Mouse (Mus musculus): ENCODE data around the gene Arl4d.
"Not testable (repeated sequence)": the region's sequence is repeated elsewhere in the genome, so short reads cannot be mapped to it uniquely, and the experiment has no call there.

The Arl4d gene

DNA sequence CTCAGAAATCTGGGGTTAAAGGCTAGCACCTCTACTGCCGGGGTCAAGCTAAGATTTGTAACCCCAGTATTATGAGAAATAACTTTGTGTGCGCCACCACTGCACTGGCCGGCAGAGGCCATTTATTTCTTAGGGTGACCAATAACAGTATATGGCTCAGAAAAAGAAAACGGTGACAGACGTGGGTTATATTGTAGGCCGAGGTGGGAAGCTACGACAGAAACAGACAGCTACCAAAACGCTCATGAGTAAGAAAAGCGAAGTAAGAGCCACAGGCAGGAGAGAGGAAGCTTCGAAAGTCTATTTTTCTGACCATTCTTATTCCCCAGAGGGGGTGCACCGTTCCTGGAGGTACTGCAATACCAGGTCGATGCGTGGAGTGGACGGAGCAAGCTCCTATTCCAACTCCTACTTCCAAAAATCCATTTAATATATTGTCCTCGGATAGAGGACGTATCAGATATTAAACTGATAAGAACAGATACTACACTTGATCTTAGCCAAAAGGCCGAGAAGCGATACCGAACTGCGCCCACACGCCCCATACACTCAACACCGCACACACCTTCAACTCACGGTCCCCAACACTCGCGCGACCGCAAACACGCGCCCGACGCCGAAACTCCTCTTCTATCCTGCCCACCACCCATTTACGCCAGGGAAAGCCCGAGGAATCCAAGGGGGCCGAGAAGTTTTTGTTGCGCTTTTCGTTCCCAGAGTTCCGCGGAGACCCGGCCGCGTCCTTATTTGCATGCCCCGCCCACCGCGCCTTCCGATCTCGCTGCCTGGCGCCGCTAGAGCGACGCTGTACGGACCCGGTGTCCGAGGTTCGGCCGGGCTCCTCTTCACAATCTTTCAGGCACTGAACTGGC, 19.7 kb upstream of the Arl4d start:
- DNase-seq (ENCODE audit: extremely low spot score, low read depth, low spot score), result not testable (repeated sequence)

DNA sequence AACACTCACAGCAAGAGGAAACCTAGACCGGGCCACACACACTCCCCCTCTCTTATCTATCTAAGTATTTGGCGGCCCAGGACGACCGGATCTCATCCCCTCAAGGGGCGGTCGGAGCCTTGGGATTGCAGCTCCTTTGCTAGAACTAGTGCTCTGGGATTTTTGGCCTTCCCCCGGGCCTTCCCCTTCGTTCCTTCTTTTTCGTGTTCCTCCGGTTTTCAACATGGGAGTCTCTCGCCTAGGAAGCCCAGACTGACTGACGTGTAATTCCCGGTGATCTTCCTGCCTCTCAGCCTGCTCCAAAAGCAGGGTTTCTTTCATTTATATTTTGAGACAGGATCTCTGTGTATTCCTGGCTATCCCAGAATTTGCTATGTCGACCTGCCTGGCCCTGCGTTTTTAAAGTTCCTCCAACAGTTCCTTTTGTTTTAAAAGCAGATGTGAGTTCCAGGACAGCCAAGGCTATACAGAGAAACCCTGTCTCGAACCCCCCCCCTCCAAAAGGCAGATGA, 19.0 kb upstream of the Arl4d start:
- DNase-seq (ENCODE audit: extremely low spot score, low read depth, low spot score), result not testable (repeated sequence)

DNA sequence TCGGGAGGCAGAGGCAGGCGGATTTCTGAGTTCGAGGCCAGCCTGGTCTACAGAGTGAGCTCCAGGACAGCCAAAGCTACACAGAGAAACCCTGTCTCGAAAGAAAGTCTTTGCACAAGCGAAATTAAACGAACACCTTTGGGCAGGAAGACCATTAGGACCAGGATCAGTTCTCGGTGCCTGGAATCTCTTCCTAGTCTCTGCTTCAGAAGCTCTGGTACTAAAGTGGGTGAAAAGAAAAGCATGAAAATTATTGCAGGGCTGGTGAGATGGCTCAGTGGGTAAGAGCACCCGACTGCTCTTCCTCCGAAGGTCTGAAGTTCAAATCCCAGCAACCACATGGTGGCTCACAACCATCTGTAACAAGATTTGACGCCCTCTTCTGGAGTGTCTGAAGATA, 18.2 kb upstream of the Arl4d start:
- DNase-seq (ENCODE audit: extremely low spot score, low read depth, low spot score), result not testable (repeated sequence)

DNA sequence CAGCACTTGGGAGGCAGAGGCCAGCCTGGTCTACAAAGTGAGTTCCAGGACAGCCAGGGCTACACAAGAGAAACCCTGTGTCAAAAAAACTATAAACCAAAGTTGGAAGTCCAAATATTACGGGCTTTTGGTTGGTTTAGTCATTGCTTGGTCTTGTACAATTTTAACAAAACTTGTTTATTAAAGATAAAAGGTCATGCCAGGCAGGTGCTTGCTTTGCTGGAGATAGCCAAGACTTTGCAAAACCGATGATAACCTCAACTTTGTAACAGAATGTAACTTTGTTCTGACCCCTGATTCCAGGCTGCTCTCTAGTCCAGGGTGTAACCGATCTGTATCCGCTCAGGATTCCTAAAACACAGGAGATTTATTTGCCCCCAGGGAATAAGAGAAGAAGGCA, 9.0 kb upstream of the Arl4d start:
- no peak for DNase-seq (ENCODE audit: extremely low spot score, low read depth, low spot score)

DNA sequence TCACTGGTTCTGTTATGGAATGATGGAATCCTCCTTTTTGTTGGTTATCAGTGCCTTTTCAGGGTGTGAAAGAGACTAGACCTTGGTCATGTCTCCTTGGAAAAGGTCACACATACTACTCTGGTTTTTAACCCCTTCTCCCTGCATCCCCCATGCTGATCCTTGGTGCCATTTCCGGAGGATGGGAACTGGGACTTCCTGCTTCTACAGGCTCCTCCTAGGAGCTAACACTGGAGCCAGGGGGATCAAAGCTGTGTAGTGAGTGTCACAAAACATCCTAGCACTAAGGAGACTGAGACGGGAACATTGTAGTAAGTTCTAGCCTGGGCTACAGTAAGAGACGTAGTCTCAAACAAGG, 7.8 kb upstream of the Arl4d start:
- DNase-seq (ENCODE audit: extremely low spot score, low read depth, low spot score), result no peak

DNA sequence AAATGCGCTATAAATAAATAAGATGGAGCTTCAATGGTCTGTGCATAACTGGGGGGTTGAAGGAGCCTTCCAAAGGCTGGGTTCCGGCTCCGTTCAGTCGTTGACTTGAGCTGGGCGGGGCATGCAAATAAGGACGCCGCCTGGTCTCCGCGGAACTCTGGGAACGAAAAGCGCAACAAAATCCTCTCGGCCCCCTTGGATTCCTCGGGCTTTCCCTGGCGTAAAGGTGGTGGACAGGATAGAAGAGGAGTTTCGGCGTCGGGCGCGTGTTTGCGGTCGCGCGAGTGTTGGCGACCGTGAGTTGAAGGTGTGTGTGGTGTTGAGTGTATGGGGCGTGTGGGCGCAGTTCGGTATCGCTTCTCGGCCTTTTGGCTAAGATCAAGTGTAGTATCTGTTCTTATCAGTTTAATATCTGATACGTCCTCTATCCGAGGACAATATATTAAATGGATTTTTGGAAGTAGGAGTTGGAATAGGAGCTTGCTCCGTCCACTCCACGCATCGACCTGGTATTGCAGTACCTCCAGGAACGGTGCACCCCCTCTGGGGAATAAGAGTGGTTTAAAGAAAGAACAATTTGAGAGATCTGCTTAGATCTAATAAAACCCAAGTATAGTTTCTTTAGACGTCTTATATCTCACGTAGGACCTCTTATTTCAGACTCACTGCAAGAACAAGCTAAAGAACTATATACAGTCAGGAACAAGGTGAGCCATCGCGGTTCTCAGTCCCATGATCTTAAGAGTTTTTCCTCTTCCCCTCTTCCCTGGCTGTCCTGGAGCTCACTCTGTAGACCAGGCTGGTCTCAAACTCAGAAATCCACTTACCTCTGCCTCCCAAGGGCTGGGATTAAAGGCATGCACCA, 7.2 kb upstream of the Arl4d start:
- peak; percentile 98 for DNase-seq (ENCODE audit: extremely low spot score, low read depth, low spot score)

DNA sequence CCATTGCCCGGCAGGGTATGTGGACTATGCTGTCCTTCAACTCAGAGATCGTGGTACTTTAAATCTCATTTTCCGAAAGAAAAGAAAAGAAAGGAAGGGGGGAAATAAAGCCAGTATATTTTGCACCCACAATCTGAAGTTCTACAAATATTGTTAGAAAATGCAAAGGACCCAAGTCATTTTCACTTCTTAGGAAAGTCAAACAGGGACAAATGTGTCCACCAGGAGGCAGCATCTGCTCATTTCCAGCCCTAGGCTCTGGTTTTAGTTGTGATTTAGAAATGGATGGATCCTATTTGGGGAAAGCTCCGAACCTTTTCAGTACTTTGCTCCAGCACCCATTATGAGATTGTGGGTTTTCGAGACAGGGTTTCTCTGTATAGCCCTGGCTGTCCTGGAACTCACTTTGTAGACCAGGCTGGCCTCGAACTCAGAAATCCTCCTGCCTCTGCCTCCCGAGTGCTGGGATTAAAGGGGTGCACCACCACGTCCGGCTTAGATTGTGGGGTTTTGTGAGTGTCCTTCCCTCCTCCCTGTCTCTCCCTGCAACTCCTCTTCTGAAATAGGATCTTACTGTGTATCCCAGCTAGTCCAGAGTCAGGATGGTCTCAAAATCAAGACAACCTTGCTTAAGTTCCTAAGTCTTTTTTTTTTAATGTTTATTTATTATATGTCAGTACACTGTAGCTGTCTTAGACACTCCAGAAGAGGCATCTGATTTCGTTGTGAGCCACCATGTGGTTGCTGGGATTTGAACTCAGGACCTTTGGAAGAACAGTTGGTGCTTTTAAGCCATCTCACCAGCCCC, 6.4 kb upstream of the Arl4d start:
- peak; percentile 96 for DNase-seq (ENCODE audit: extremely low spot score, low read depth, low spot score)

DNA sequence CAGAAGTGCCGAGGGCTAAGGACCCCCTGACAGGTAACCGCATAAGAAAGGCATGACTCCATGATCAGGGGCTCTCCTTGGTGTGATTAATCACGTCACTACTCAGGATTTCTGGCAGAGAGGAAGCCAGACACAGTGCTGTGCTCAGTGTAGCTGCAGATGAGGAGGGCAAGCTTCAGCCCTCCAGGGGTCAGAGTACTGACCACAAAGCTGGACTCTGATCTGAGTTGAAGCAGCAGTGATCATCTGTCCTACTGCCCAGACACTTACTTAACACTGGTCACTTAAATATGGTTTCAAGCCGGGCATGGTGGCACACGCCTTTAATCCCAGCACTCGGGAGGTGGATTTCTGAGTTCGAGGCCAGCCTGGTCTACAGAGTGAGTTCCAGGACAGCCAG, 4.2 kb upstream of the Arl4d start:
- DNase-seq (ENCODE audit: extremely low spot score, low read depth, low spot score), result no peak

DNA sequence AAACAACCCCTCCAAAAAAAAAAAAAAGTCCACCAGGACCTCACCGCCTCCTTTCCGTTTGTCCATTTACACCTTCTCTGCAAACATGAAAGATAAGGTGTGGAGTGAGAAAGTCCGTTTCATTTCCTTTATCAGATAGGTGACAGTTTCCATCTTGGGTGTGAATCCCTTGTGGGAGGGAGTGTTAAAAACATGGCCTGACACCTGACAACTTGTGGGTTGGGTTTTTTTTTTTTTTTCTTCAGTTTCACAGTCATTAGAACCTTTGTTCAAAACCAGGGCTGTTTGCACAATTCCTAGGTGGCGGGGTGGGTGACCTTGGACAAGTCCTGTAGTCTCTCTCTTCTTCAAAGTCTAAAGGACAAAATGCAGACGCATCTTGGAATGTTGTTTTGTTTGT, 3.6 kb upstream of the Arl4d start:
- DNase-seq (ENCODE audit: extremely low spot score, low read depth, low spot score), result no peak

DNA sequence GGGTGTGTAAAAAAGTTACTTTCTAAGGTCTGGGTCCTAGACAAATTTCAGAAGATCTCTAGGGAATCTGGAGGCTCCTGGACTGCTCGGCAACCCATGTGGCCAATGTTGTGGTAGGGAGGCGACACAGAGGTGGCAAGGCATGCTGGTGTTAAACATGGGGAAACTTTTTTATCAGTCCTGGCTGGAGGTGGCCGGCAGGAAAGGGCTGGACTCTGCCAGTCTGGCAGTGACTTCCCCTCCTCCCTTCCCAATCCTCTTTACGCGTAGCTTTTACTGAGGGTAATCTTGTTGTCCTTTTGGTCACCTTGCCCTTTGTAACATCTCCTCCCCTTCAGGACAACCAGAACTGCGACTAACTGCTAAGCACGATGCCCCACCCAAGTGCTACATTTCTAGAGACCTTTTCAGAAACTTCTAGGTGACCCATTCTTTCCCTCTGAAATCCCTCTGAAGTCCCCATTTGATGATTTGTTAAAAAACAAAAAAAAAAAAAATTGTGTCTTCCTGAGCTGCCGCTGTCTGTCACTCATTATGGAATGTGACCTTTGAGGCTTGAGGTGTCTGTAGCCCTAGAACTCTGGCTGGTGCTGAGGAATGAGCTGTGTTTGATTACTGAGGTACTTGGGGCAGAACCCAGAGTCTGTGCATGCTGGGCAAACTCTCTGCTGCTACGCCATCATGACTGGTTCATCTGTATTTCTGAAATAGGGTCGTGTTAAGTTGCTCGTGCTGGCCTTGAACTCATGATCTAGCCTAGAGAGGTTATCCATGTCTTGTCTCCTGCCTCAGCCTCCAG, 1.9 kb upstream of the Arl4d start:
- DNase-seq (ENCODE audit: extremely low spot score, low read depth, low spot score), result no peak

DNA sequence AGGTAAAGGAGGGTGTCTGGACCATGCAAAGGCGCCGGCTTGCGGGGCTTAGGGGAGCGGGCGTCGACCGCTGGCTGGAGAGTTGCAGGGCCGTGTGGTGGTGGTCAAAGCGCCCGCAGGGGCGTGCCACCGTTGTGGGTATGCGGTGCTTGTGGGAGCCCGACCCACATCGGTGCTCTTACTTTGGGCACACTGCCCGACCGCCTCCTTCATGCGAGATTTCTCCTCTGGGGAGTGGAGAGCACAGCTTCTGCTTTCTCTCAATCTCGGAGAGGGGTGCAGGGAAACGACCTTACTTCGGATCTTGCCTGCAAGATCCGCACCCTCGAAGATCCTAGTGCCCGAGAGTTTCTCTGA, 273 bp downstream of the Arl4d start:
- DNase-seq (ENCODE audit: extremely low spot score, low read depth, low spot score), result no peak

DNA sequence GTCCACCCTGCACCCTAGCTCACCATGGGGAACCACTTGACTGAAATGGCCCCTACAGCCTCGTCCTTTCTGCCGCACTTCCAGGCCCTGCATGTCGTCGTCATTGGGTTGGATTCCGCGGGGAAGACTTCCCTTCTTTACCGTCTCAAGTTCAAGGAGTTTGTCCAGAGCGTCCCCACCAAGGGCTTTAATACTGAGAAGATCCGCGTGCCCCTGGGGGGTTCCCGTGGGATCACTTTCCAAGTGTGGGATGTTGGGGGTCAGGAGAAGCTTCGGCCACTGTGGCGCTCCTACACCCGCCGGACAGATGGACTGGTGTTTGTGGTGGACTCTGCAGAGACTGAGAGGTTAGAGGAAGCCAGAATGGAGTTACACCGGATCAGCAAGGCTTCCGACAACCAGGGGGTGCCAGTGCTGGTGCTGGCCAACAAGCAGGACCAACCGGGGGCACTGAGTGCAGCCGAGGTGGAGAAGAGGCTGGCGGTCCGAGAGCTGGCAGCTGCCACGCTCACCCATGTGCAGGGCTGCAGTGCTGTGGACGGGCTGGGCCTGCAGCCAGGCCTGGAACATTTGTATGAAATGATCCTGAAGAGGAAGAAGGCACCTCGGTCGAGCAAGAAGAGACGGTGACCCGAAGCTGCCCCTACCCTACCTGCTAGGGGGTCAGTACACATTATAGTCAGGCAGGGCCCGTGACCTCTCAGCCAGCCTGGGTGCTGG, 1.4 kb downstream of the Arl4d start:
- DNase-seq (ENCODE audit: extremely low spot score, low read depth, low spot score), result no peak

DNA sequence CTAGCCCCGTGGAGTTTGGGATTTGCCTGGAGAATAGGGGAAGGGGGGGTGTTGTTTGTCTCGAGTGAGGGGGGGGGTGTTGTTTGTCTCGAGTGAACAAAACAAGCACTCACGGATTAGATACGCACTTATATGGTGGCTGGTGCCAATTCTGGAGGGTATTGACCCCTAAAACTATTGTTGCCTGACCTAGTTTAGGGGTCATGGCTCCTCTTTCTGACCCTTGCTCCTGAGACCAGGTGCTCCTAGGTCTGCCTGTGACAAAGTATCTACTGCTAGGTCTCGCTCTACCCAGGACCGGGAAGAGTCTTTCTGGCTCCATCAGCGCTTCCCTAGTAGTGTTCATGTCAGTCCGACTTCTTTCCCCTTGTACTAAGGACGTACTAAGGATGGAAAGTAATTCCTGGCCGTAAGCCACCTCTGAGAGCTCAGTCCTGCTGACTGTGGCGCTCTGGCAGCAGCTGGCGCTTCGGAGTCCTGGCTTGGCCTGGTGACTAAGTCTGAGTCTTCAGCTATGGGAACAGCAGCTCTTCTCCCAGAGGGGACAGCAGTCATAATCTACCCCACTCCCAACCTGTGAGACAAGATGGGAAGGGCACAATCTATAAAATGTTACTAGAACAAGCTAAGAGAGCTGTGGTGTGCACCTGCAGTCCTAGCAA, 2.7 kb downstream of the Arl4d start:
- no peak for DNase-seq (ENCODE audit: extremely low spot score, low read depth, low spot score)

DNA sequence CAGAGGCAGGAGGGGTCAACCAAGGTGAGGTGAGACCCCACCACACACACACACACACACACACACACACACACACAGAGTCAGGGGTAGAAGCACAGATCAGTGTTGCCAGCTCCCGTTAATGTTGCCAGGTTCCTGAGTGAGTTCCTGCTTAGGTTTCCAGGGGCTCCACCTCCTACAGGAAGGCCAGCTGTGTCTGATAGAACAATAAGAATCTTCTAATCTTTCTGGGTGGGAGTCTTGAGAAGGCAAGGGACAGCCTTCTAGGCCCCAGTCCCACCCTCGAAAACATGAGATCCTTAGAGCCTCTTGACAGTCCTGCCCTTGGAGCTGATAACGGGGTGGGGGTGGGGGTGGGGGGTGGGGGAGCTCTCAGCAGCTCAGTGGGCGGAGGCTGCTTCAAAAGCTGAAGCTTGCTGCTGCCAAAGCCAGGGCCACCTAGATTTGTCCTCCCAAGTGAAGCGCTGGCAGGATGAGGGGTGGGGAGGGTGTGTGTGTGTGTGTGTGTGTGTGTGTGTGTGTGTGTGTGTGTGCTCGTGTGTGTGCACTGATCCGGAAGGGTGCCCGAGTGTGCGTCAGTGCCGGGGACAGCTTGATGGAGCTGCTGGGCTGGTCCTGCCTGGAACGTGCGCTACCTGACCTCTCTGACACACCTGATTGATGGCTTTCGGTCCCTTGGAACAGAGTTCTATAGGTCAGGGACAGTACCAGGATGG, 3.4 kb downstream of the Arl4d start:
- DNase-seq (ENCODE audit: extremely low spot score, low read depth, low spot score), result no peak

DNA sequence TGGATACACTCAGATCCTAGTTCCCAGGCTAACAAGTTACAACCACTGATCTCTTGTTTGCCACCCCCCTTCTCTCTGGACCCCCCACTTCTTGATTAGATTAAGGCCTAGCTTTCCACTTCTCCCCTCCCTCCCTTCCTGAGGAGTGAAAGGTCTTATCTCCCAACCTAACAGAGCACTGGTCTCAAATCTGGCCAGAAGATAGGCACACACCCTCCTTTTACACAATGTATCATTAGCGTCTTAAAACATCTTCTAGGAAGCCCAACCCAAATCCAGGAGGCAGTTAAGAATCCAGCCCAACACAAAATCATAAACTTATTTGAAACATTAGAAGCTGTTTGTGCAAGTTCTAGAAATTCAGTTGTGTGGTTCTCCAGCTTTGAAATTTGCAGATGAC, 5.0 kb downstream of the Arl4d start:
- DNase-seq (ENCODE audit: extremely low spot score, low read depth, low spot score), result no peak

DNA sequence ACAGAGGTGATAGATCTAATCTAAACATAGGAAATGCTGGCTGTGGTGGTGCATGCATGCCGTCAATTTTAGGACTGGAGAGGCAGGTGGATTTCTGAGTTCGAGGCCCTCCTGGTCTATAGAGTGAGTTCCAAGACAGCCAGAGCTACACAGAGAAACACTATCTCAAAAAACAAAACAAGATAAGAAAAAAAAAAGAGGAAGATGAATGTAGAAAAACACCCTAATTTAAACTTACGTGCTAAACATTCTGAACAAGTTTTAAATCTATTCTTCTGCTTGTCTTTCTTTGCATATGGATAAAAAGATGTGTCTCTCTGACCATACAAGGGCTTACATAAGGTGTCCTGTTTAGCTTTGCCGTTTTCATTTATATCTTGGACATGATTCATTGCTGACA, 5.9 kb downstream of the Arl4d start:
- DNase-seq (ENCODE audit: extremely low spot score, low read depth, low spot score), result no peak

DNA sequence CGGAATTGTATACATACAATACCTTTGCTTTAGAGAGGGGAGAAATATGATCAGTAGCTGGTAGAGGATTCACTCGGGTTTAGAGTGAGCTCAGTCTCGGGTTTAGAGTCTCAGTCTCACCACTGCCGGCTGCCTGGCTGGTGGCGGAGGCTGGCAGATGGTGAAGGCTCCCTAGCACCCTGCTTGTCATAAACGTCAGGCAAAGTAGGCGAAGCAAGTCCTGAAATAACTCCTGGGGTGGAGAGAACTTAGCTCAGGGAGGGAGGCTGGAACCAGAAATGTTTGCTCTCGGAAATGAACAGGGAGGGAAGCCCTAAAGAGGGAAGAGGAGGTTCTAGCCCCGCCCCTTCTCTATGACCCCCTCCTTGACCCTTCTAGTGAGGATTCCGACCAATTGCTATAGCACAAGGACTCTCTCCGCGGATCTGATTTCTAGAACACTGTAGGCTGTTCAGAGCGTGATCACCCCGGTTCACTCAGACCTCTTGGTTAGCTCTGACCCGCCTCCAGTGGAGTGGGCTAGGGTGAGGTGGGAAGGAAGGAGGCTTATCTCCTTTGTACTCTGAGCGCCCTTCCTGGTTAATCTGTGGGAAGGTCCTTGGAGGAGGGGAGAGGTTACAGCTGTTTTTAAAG, 7.8 kb downstream of the Arl4d start:
- no peak for DNase-seq (ENCODE audit: extremely low spot score, low read depth, low spot score)

DNA sequence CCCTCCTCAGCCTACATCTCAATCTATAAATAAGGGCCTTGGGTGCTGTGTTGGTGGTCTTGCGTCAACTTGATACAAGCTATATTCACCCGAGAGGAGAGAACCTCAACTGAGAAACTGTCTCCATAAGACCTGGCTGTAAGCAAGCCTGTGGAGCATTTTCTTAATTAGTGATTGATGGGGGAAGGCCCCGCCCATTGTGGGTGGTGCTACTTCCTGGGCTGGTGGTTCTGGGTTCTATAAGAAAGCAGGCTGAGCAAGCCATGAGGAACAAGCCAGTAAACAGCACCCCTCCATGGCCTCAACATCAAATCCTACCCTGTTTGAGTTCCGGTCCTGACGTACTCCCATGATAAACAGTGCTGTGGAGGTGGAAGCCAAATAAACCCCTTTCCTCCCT, 8.8 kb downstream of the Arl4d start:
- no peak for DNase-seq (ENCODE audit: extremely low spot score, low read depth, low spot score)

All from hindlimb bud, embryonic 11.5 days (tissue).